Mouse (Mus musculus): ENCODE results near the gene Ubl7. TPM values are rescaled to one million over a fixed set of nuclear protein-coding genes. Genes with fewer than 3 reads are reported as not detected.

Gene Ubl7
- total RNA-seq, 2 experiments from 2014 or later: 101 to 109 TPM

GRCm38 (mm10) chr9:57972141-57972591, 61.4 kb downstream of the Ubl7 start:
- intact Hi-C loops (cut with DNase I): no loop called here
- no peak overlapping the region for H3K4me3 ChIP-seq
- H3K27ac ChIP-seq: peak overlapping the region; percentile 44; the same call in 1 of the 2 replicates
- no peak for DNase-seq (ENCODE audit: extremely low spot score in 1 of 2, low spot score in 2 of 2)
- no peak for TF ChIP-seq CTCF (IDR thresholded peaks at IDR 0.05)

GRCm38 (mm10) chr9:57972776-57973439, 62.1 kb downstream of the Ubl7 start:
- peak overlapping the region; percentile 18; the same call in 1 of the 2 replicates for H3K27ac ChIP-seq
- intact Hi-C loops (cut with DNase I): no loop called here

GRCm38 (mm10) chr9:57973440-57974066, 62.8 kb downstream of the Ubl7 start:
- intact Hi-C loops (cut with DNase I): no loop called here
- no peak for TF ChIP-seq CTCF (IDR thresholded peaks at IDR 0.05)

More at GRCm38 (mm10) chr9:57972776-57973439, 62.1 kb downstream of the Ubl7 start:
- TF ChIP-seq CTCF (IDR thresholded peaks at IDR 0.05): no peak
- no peak for DNase-seq (ENCODE audit: extremely low spot score in 1 of 2, low spot score in 2 of 2)
- no peak overlapping the region for H3K4me3 ChIP-seq

GRCm38 (mm10) chr9:57974221-57974620, 63.4 kb downstream of the Ubl7 start:
- Histone ChIP-seq H3K4me3 (no peak overlapping the region), H3K27ac (no peak overlapping the region)
- DNase-seq (ENCODE audit: extremely low spot score in 1 of 2, low spot score in 2 of 2): no peak
- TF ChIP-seq CTCF (IDR thresholded peaks at IDR 0.05): no peak
- intact Hi-C loops (cut with DNase I): no loop called here

More at GRCm38 (mm10) chr9:57973440-57974066, 62.8 kb downstream of the Ubl7 start:
- H3K27ac ChIP-seq: no peak overlapping the region; the same call in 1 of the 2 replicates
- no peak overlapping the region for H3K4me3 ChIP-seq
- DNase-seq (ENCODE audit: extremely low spot score in 1 of 2, low spot score in 2 of 2): no peak

GRCm38 (mm10) chr9:57975200-57975821, 64.5 kb downstream of the Ubl7 start:
- peak in 1 of 2 experiments; percentile 41 for DNase-seq (ENCODE audit: extremely low spot score in 1 of 2, low spot score in 2 of 2)
- H3K4me3 ChIP-seq: no peak overlapping the region
- H3K27ac ChIP-seq: no peak overlapping the region
- no peak for TF ChIP-seq CTCF (IDR thresholded peaks at IDR 0.05)
- intact Hi-C loops (cut with DNase I): no loop called here

- no peak for TF ChIP-seq CTCF (IDR thresholded peaks at IDR 0.05)
- no peak overlapping the region for H3K27ac ChIP-seq
- intact Hi-C loops (cut with DNase I): no loop called here
- no peak overlapping the region for H3K4me3 ChIP-seq
- no peak for DNase-seq (ENCODE audit: extremely low spot score in 1 of 2, low spot score in 2 of 2)
Observed at GRCm38 (mm10) chr9:57978025-57978424, 67.2 kb downstream of the Ubl7 start.

GRCm38 (mm10) chr9:57978858-57979257, 68.1 kb downstream of the Ubl7 start:
- Histone ChIP-seq H3K4me3 (no peak overlapping the region), H3K27ac (no peak overlapping the region)
- intact Hi-C loops (cut with DNase I): no loop called here
- no peak for DNase-seq (ENCODE audit: extremely low spot score in 1 of 2, low spot score in 2 of 2)
- TF ChIP-seq CTCF (IDR thresholded peaks at IDR 0.05): no peak

Other genes starting within 250 kb of the Ubl7 start
- gene Cyp1a2, start 227.3 kb upstream of the Ubl7 start, total RNA-seq (2021): not detected
- under 1 TPM; 0.16 TPM for gene Cyp1a1, start 223.1 kb upstream of the Ubl7 start, total RNA-seq (2021)
- gene Edc3, start 202.4 kb upstream of the Ubl7 start, total RNA-seq (2021): 10 to 100 TPM; 13.8 to 14.2 TPM
- 10 to 100 TPM; 86.8 to 96.3 TPM for gene Clk3, start 145.1 kb upstream of the Ubl7 start, total RNA-seq (2021)
- gene Arid3b, start 74.2 kb upstream of the Ubl7 start, total RNA-seq (2021): 10 to 100 TPM; 10.9 to 14.8 TPM
- 100 to 1,000 TPM; 151 to 160 TPM for gene Sema7a, start 29.1 kb downstream of the Ubl7 start, total RNA-seq (2021)
- 1 to 10 TPM; 3.8 to 4.7 TPM for gene Cyp11a1, start 95.4 kb downstream of the Ubl7 start, total RNA-seq (2021)
- gene Stra6, start 152.8 kb downstream of the Ubl7 start, total RNA-seq (2021): 1 to 10 TPM; 8.0 to 8.5 TPM
- gene Ccdc33, start 207.8 kb downstream of the Ubl7 start, total RNA-seq (2021): 1 to 10 TPM in 1 of 2 experiments, under 1 TPM in 1; 0.86 to 1.3 TPM